Mouse (Mus musculus): ENCODE results near the gene Tenm4. TPM values are rescaled to one million over a fixed set of nuclear protein-coding genes. Genes with fewer than 3 reads are reported as not detected.
A peak's percentile ranks its signal among the peaks of the same experiment; 100 is the strongest.

The Tenm4 gene
- polyA plus RNA-seq, 2 experiments, result 12.7 to 37.4 TPM

DNA sequence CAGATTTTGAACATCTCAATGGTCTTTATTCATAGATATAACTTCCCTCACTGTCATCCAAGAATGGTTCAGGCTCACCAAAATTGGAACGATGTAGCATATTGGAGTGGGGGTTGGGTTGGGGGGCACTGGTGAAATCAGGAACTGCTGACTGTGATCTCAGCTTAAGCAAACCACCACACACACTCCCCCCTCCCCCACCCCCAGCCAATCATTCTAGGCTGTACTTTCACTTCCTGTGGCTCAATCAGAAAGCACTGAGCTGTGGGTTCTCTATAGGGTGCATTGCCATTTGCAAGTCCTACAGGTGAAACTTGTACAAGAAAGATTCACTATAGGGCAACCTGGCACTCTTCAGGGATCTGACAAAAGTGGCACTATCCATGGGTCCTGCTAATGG is 559.3 kb downstream of the Tenm4 start:
- no peak overlapping the region for H3K4me3 ChIP-seq (replicated peaks; ENCODE audit: low read length)
- no peak overlapping the region for H3K4me2 ChIP-seq (replicated peaks; ENCODE audit: low read depth, low read length, severe bottlenecking)
- DNase-seq (ENCODE audit: low spot score), result no peak
- no peak for TF ChIP-seq POLR2A (IDR thresholded peaks at IDR 0.05; ENCODE audit: borderline replicate concordance, extremely low read depth, insufficient read depth, insufficient read length)
- peaks cover 21% of the 10 kb centered on the region for H3K4me1 ChIP-seq (ENCODE audit: control insufficient read depth, insufficient read depth, low read length)
- H3K9me3 ChIP-seq (ENCODE audit: control insufficient read depth, low read length), result no peaks in the 10 kb centered on the region
- ATAC-seq (ENCODE audit: low FRiP score, low read depth), result no peak
- no peak overlapping the region for H3K9ac ChIP-seq (ENCODE audit: low read depth, low read length, severe bottlenecking)
- H3K27me3 ChIP-seq (ENCODE audit: control insufficient read depth, insufficient read depth, low read length), result no peaks in the 10 kb centered on the region
- peaks cover 8% of the 10 kb centered on the region for H3K36me3 ChIP-seq (ENCODE audit: control insufficient read depth, insufficient read depth, low read length)
- no peak overlapping the region for H3K27ac ChIP-seq (replicated peaks; ENCODE audit: low read depth, low read length)
- whole genome bisulfite sequencing, result 91% methylated on average over 1 of the region's 1 CpGs

DNA sequence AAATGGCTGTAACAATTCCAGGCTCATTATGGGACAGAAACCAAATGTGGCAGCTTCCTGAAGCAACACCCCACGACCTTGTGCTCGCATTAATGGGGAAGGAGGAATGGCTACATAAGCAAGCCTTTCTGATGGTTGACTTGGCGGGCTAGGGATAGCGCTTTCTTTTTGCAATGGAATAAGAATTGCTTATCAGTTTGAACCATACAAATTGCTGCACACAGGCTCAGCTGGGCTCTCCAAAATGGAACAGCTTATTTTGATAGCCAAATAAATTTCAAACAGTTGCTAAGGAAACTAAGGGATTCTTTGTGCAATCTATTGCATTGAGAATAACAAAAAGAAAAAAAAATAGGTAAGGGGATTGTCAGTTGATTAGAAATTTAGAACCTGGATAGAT is 560.9 kb downstream of the Tenm4 start:
- Histone ChIP-seq H3K27me3 (ENCODE audit: control insufficient read depth, insufficient read depth, low read length) (no peaks in the 10 kb centered on the region), H3K4me3 (replicated peaks; ENCODE audit: low read length) (no peak overlapping the region), H3K36me3 (ENCODE audit: control insufficient read depth, insufficient read depth, low read length) (peaks cover 16% of the 10 kb centered on the region), H3K27ac (replicated peaks; ENCODE audit: low read depth, low read length) (no peak overlapping the region), H3K9ac (ENCODE audit: low read depth, low read length, severe bottlenecking) (no peak overlapping the region), H3K4me2 (replicated peaks; ENCODE audit: low read depth, low read length, severe bottlenecking) (no peak overlapping the region), H3K4me1 (ENCODE audit: control insufficient read depth, insufficient read depth, low read length) (peaks cover 28% of the 10 kb centered on the region), H3K9me3 (ENCODE audit: control insufficient read depth, low read length) (no peaks in the 10 kb centered on the region)
- no peak for TF ChIP-seq POLR2A (IDR thresholded peaks at IDR 0.05; ENCODE audit: borderline replicate concordance, extremely low read depth, insufficient read depth, insufficient read length)
- DNase-seq (ENCODE audit: low spot score) (no peak), ATAC-seq (ENCODE audit: low FRiP score, low read depth) (no peak)
- WGBS, result 88% methylated on average over 4 of the region's 4 CpGs

DNA sequence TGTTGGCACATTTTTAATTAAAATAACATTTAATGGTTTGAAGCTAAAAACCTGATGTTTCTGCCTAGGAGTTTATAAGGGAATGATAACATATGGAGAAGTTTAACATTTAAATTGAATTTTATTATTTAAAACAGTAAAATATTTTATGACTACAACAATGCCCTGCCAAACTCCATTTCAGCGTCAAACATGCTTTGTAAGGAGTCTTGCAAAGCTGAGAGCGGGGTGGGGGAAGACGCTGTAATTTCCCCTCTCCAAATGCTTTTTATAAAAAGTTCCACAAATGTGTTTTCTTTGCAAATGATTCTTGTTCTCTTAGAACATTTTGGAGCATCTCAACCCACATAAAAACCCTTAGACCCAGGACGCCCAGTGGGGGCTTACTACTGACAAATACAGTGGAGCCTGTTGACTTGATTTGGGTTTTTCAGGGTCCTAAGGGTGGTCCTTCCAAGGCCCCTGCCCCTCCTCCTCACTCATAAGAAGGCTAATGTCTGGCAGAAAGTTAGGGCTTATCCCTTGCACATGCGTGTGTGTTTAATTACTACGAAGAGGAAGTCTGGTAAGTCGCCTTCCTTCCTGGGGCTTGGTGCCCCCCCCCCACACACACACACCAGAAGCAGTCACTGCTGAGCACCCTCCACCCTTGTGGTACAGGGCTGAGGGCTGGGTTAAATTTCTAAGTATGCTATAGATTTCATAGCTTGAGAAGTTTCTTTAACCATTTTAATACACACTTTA is 563.4 kb downstream of the Tenm4 start:
- WGBS, result 18% methylated on average over 7 of the region's 7 CpGs
- H3K27me3 ChIP-seq (ENCODE audit: control insufficient read depth, insufficient read depth, low read length), result no peaks in the 10 kb centered on the region
- H3K9me3 ChIP-seq (ENCODE audit: control insufficient read depth, low read length), result no peaks in the 10 kb centered on the region
- 0 out of 2 replicates have a peak overlapping the region, but pooled peaks have one; percentile 6 for H3K4me2 ChIP-seq (replicated peaks; ENCODE audit: low read depth, low read length, severe bottlenecking)
- no peak overlapping the region for H3K9ac ChIP-seq (ENCODE audit: low read depth, low read length, severe bottlenecking)
- H3K4me3 ChIP-seq (replicated peaks; ENCODE audit: low read length), result no peak overlapping the region
- DNase-seq (ENCODE audit: low spot score) (peak; percentile 68), ATAC-seq (ENCODE audit: low FRiP score, low read depth) (peak; percentile 80)
- peaks cover 24% of the 10 kb centered on the region for H3K36me3 ChIP-seq (ENCODE audit: control insufficient read depth, insufficient read depth, low read length)
- H3K4me1 ChIP-seq (ENCODE audit: control insufficient read depth, insufficient read depth, low read length), result peaks cover 28% of the 10 kb centered on the region
- no peak for TF ChIP-seq POLR2A (IDR thresholded peaks at IDR 0.05; ENCODE audit: borderline replicate concordance, extremely low read depth, insufficient read depth, insufficient read length)
- H3K27ac ChIP-seq (replicated peaks; ENCODE audit: low read depth, low read length), result peak overlapping the region; percentile 67

DNA sequence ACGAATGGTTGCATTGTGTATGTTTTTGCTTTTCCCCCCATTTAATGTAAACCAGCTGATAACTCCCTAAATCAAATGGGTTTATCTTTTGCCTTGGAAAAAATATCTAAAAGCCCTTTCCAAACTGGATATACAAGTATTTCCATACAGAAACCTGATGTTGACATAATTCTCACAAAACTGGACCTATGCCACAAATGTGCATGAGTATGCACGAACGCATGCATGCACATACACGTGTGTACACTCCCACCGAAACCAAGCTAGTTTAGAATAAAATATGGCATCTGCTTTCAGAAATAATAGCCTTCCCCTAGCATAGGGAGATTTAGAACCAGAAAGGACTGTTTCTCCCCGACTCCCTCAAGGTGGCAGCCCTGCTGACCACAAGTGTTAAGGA is 569.6 kb downstream of the Tenm4 start:
- no peak overlapping the region for H3K4me2 ChIP-seq (replicated peaks; ENCODE audit: low read depth, low read length, severe bottlenecking)
- H3K9ac ChIP-seq (ENCODE audit: low read depth, low read length, severe bottlenecking), result no peak overlapping the region
- no peak for TF ChIP-seq POLR2A (IDR thresholded peaks at IDR 0.05; ENCODE audit: borderline replicate concordance, extremely low read depth, insufficient read depth, insufficient read length)
- H3K4me3 ChIP-seq (replicated peaks; ENCODE audit: low read length), result no peak overlapping the region
- H3K36me3 ChIP-seq (ENCODE audit: control insufficient read depth, insufficient read depth, low read length), result peaks cover 18% of the 10 kb centered on the region
- DNase-seq (ENCODE audit: low spot score) (peak; percentile 24), ATAC-seq (ENCODE audit: low FRiP score, low read depth) (no peak)
- no peaks in the 10 kb centered on the region for H3K9me3 ChIP-seq (ENCODE audit: control insufficient read depth, low read length)
- no peaks in the 10 kb centered on the region for H3K27me3 ChIP-seq (ENCODE audit: control insufficient read depth, insufficient read depth, low read length)
- H3K27ac ChIP-seq (replicated peaks; ENCODE audit: low read depth, low read length), result no peak overlapping the region
- H3K4me1 ChIP-seq (ENCODE audit: control insufficient read depth, insufficient read depth, low read length), result peaks cover 28% of the 10 kb centered on the region
- WGBS, result 31% methylated on average over 6 of the region's 6 CpGs

DNA sequence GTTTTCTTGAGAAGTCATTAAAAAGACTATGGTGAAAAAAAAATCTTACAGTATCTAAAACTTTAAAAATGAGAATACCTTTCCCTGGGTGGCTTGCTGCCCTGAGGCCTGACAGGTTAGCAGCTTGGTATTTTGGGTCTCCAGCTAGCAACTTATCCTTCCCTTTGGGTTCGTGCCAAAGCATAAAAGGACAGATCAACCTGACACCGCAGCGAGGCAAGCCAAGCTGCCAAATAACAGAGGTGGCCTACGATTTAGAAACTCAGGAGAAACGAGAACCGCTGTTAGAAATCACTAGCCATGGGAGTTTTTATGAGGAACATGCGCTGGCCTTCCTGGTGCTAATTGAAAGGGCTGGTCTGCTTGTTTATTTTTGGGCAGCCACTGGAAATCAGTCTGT is 571.2 kb downstream of the Tenm4 start:
- H3K9ac ChIP-seq (ENCODE audit: low read depth, low read length, severe bottlenecking), result no peak overlapping the region
- DNase-seq (ENCODE audit: low spot score), result peak; percentile 6
- no peak overlapping the region for H3K27ac ChIP-seq (replicated peaks; ENCODE audit: low read depth, low read length)
- no peak for ATAC-seq (ENCODE audit: low FRiP score, low read depth)
- WGBS, result 18% methylated on average over 7 of the region's 7 CpGs
- H3K4me2 ChIP-seq (replicated peaks; ENCODE audit: low read depth, low read length, severe bottlenecking), result no peak overlapping the region
- H3K4me1 ChIP-seq (ENCODE audit: control insufficient read depth, insufficient read depth, low read length), result peaks cover 36% of the 10 kb centered on the region
- H3K27me3 ChIP-seq (ENCODE audit: control insufficient read depth, insufficient read depth, low read length), result no peaks in the 10 kb centered on the region
- no peaks in the 10 kb centered on the region for H3K9me3 ChIP-seq (ENCODE audit: control insufficient read depth, low read length)
- no peak for TF ChIP-seq POLR2A (IDR thresholded peaks at IDR 0.05; ENCODE audit: borderline replicate concordance, extremely low read depth, insufficient read depth, insufficient read length)
- peaks cover 9% of the 10 kb centered on the region; the same call in 1 of the 2 replicates for H3K36me3 ChIP-seq (ENCODE audit: control insufficient read depth, insufficient read depth, low read length)
- H3K4me3 ChIP-seq (replicated peaks; ENCODE audit: low read length), result no peak overlapping the region

Data from limb, embryonic 14.5 days (tissue).